Mouse (Mus musculus): Measurements from ENCODE around the gene Cyp2w1. TPM values are rescaled to one million over a fixed set of nuclear protein-coding genes. Genes with fewer than 3 reads are reported as not detected.
"Not testable (repeated sequence)": the region's sequence is repeated elsewhere in the genome, so short reads cannot be mapped to it uniquely, and the experiment has no call there.

The Cyp2w1 gene
- polyA plus RNA-seq, 1 experiment from 2014 or later: not detected

DNA sequence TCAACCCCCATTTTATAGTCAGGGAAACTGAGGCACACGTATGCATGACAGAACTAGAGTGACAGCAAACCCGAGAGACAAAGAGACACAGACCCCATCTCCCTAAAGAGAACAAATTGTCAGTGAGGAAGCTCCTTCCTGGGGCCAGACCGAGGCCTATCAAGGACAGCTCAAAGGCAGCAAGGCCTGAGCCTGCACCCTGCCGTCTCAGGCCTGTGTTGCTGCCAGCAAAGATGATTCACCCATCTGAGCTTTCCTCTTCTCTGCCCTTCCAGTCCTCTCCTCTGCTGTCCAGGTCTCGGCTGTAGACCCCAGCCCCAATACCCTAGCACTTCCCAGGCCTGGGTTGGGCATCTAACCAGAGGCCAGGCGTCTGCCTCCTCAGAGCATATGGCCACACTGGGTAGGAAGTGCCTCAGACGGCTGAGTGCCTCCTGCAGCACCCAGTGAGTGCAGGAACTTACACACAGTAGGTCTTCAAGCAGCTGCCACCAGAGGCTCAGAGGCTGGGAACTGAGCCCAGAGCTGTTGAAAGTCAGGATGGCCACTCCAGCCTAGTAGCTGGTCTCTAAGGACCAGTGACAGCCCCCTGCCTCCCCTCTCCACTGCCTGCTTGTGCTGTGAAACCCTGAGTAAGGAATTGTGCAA is 25.3 kb upstream of the Cyp2w1 start:
- Histone ChIP-seq H3K9me3 (ENCODE audit: control insufficient read depth, low read length) (no peaks in the 10 kb centered on the region), H3K27ac (ENCODE audit: low read depth, low read length) (no peak overlapping the region), H3K36me3 (ENCODE audit: control insufficient read depth, insufficient read depth, low read length) (no peaks in the 10 kb centered on the region), H3K4me3 (ENCODE audit: low read depth, low read length) (no peak overlapping the region), H3K27me3 (ENCODE audit: control insufficient read depth, insufficient read depth, low read length) (peaks cover 34% of the 10 kb centered on the region), H3K4me1 (ENCODE audit: control insufficient read depth, insufficient read depth, low read length) (peaks cover 4% of the 10 kb centered on the region; the same call in 1 of the 2 replicates), H3K4me2 (ENCODE audit: low read depth) (no peak overlapping the region), H3K9ac (ENCODE audit: low read length) (no peak overlapping the region)
- DNase-seq (ENCODE audit: low spot score) (no peak), ATAC-seq (ENCODE audit: insufficient read depth, low FRiP score, low TSS enrichment) (no peak)
- 73% methylated on average over 7 of the region's 7 CpGs for WGBS

DNA sequence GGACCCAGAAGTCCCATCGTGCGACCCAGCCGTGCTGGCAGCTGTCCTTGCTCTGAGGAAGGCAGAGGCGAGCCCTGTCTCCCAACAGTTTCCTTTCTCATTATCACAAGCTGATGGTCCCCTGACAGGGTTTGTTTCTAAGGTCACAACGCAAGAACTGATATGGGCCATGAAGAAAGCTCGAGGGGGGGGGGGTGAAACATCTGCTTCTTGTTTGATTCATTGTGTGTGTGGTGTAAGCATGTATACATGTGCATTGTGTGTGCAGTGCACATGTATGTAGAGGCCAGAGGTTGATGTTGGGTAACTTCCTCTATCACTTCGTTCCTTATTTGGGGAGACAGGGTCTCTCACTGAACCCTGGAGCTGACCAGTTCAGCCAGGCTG is 24.8 kb upstream of the Cyp2w1 start:
- Histone ChIP-seq H3K9me3 (ENCODE audit: control insufficient read depth, low read length) (no peaks in the 10 kb centered on the region), H3K4me2 (ENCODE audit: low read depth) (no peak overlapping the region), H3K4me1 (ENCODE audit: control insufficient read depth, insufficient read depth, low read length) (peaks cover 4% of the 10 kb centered on the region; the same call in 1 of the 2 replicates), H3K27me3 (ENCODE audit: control insufficient read depth, insufficient read depth, low read length) (peaks cover 34% of the 10 kb centered on the region), H3K36me3 (ENCODE audit: control insufficient read depth, insufficient read depth, low read length) (no peaks in the 10 kb centered on the region), H3K27ac (ENCODE audit: low read depth, low read length) (no peak overlapping the region), H3K9ac (ENCODE audit: low read length) (no peak overlapping the region), H3K4me3 (ENCODE audit: low read depth, low read length) (no peak overlapping the region)
- WGBS: 72% methylated on average over 7 of the region's 7 CpGs
- DNase-seq (ENCODE audit: low spot score) (no peak), ATAC-seq (ENCODE audit: insufficient read depth, low FRiP score, low TSS enrichment) (no peak)

DNA sequence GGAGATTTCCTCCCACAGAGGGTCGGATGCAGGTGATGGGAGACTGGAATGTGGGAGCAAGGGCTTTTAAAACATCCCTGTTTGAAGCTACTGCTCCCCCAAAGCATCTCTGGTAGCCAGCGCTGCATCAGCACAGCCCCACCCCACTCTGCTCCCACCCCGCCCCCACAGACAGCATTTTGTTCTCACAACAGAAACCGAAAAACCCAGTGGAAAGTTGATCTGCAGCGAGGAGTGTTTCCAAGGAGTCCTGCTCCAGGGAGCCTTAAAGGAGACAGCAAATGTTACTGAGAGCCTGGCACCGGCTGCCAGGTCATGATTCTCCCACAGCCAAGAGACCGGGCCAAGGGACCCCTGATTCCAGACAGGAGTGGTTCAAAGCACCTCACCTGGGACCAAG is 21.7 kb upstream of the Cyp2w1 start:
- H3K27me3 ChIP-seq (ENCODE audit: control insufficient read depth, insufficient read depth, low read length): peaks cover 7% of the 10 kb centered on the region
- DNase-seq (ENCODE audit: low spot score) (no peak), ATAC-seq (ENCODE audit: insufficient read depth, low FRiP score, low TSS enrichment) (no peak)
- WGBS: 78% methylated on average over 7 of the region's 7 CpGs
- H3K4me1 ChIP-seq (ENCODE audit: control insufficient read depth, insufficient read depth, low read length): no peaks in the 10 kb centered on the region
- H3K4me2 ChIP-seq (ENCODE audit: low read depth): no peak overlapping the region
- no peaks in the 10 kb centered on the region for H3K36me3 ChIP-seq (ENCODE audit: control insufficient read depth, insufficient read depth, low read length)
- no peaks in the 10 kb centered on the region for H3K9me3 ChIP-seq (ENCODE audit: control insufficient read depth, low read length)
- H3K9ac ChIP-seq (ENCODE audit: low read length): no peak overlapping the region
- no peak overlapping the region for H3K4me3 ChIP-seq (ENCODE audit: low read depth, low read length)
- no peak overlapping the region for H3K27ac ChIP-seq (ENCODE audit: low read depth, low read length)

DNA sequence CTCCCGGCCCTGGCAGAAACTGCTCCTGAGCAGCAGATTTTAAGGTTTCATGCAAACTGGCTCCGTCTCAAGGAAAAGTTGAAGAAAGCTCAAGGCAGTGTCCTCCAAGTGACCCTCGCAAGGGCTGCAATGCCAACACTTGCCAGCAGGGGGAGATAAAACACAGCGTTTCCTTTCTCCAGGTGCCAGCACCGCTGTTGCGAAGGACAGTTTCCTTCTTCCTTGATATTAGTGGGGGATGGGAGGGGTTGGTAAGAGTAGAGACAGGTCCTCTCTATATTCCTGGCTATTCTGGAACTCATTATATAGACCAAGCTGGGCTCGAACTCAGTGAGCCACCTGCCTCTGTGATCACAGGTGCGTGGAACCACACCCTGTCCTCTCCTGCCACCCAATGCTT is 20.7 kb upstream of the Cyp2w1 start:
- Histone ChIP-seq H3K9ac (ENCODE audit: low read length) (no peak overlapping the region), H3K4me3 (ENCODE audit: low read depth, low read length) (no peak overlapping the region), H3K27ac (ENCODE audit: low read depth, low read length) (no peak overlapping the region), H3K36me3 (ENCODE audit: control insufficient read depth, insufficient read depth, low read length) (peaks cover 4% of the 10 kb centered on the region; the same call in 1 of the 2 replicates), H3K9me3 (ENCODE audit: control insufficient read depth, low read length) (no peaks in the 10 kb centered on the region), H3K4me2 (ENCODE audit: low read depth) (no peak overlapping the region), H3K4me1 (ENCODE audit: control insufficient read depth, insufficient read depth, low read length) (no peaks in the 10 kb centered on the region), H3K27me3 (ENCODE audit: control insufficient read depth, insufficient read depth, low read length) (no peaks in the 10 kb centered on the region)
- 0 out of 2 replicates have a peak, but pooled peaks have one; percentile 16 for ATAC-seq (ENCODE audit: insufficient read depth, low FRiP score, low TSS enrichment)
- WGBS: 23% methylated on average over 8 of the region's 8 CpGs
- peak; percentile 82 for DNase-seq (ENCODE audit: low spot score)

DNA sequence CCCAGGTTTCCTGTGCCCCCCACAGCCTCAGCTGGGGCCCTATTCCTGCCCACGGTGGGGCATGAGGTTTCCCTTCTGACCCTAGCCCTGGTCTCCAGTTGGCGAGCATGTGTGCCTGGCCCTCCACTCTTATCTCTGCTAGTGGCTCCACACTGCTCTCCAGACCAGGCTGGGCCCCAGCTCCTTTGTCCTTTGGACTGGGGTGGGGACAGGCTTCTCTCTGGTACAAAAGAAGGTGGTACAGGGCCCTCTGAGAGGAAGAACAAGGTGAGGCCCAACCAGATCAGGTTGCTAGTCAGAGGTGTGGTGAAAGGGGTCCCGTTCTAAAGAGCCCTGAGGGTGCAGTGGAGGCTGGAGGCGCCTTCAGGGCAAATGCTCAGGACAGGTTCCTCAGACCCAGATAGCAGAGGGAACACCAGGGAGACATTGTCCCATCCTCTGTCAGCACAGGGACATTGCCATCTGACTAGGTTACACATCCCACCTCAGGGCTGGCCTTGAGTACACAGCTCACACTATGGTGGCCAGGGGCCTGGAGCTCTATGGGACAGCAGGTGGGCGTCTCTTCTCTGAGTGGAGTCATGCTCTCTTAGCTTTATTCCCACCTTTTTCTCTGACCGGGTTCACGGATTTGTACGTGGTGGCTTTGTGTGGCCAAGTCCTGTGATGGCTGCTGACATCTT is 19.7 kb upstream of the Cyp2w1 start:
- DNase-seq (ENCODE audit: low spot score): no peak
- no peak overlapping the region for H3K9ac ChIP-seq (ENCODE audit: low read length)

DNA sequence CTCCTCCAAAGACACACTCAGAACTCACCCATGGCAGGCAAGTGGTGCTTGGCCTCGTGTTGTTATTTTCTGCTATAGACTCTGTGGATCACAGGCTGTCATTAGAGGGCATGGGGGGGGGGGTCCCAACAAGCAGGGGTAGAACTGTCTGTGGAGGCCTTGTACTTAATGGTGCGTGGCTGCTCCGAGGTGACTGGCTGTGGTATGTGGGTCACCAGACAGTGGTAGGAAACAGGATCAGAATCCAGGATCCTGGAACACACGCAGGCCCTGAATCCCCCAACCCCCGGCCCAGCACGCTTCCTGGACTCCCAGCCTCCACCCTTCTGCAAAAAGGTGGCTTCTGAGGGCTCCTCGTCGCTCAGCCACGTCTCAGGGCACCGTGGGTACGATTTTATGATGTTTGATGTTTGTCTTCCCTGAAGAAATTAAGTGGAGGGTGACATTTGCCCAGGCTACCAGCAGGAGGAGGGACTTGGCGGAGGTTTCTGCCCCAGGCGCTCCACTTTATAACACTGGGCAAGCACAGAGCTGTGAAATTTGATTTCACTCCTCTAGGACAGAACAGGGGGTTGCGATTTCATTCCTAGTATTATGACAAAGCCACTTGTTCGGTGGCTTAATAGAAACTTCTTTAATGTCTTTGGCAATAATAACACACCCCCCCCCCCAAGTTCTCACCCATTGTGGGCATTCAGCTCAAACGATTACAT is 19.0 kb upstream of the Cyp2w1 start:
- no peak for ATAC-seq (ENCODE audit: insufficient read depth, low FRiP score, low TSS enrichment)
- 74% methylated on average over 16 of the region's 16 CpGs for WGBS
- no peak overlapping the region for H3K4me3 ChIP-seq (ENCODE audit: low read depth, low read length)
- no peak overlapping the region for H3K4me2 ChIP-seq (ENCODE audit: low read depth)
- peaks cover 8% of the 10 kb centered on the region for H3K36me3 ChIP-seq (ENCODE audit: control insufficient read depth, insufficient read depth, low read length)
- no peaks in the 10 kb centered on the region for H3K9me3 ChIP-seq (ENCODE audit: control insufficient read depth, low read length)
- H3K27ac ChIP-seq (ENCODE audit: low read depth, low read length): no peak overlapping the region
- H3K9ac ChIP-seq (ENCODE audit: low read length): no peak overlapping the region
- DNase-seq (ENCODE audit: low spot score): no peak
- H3K27me3 ChIP-seq (ENCODE audit: control insufficient read depth, insufficient read depth, low read length): no peaks in the 10 kb centered on the region
- H3K4me1 ChIP-seq (ENCODE audit: control insufficient read depth, insufficient read depth, low read length): no peaks in the 10 kb centered on the region

More for the DNA sequence above, 19.7 kb upstream of the Cyp2w1 start:
- H3K36me3 ChIP-seq (ENCODE audit: control insufficient read depth, insufficient read depth, low read length): peaks cover 6% of the 10 kb centered on the region; the same call in 1 of the 2 replicates
- no peak for ATAC-seq (ENCODE audit: insufficient read depth, low FRiP score, low TSS enrichment)
- H3K4me1 ChIP-seq (ENCODE audit: control insufficient read depth, insufficient read depth, low read length): no peaks in the 10 kb centered on the region
- no peaks in the 10 kb centered on the region for H3K27me3 ChIP-seq (ENCODE audit: control insufficient read depth, insufficient read depth, low read length)
- 88% methylated on average over 8 of the region's 8 CpGs for WGBS
- no peak overlapping the region for H3K4me2 ChIP-seq (ENCODE audit: low read depth)
- no peak overlapping the region for H3K4me3 ChIP-seq (ENCODE audit: low read depth, low read length)
- no peaks in the 10 kb centered on the region for H3K9me3 ChIP-seq (ENCODE audit: control insufficient read depth, low read length)
- no peak overlapping the region for H3K27ac ChIP-seq (ENCODE audit: low read depth, low read length)

DNA sequence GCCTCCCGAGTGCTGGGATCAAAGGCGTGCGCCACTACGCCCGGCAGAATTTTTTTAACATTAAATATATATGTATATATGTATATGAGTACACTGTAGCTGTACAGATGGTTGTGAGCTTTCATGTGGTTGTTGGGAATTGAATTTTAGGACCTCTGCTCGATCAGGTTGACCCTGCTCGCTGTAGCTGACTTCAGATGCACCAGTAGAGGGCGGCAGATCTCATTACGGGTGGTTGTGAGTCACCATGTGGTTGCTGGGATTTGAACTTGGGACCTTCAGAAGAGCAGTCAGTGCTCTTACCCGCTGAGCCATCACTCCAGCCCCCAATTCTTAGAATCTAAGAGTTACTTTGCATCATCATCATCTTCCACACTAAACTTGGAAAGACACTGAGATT is 18.0 kb upstream of the Cyp2w1 start:
- not testable (repeated sequence) for H3K9ac ChIP-seq (ENCODE audit: low read length); DNase-seq (ENCODE audit: low spot score); H3K27ac ChIP-seq (ENCODE audit: low read depth, low read length); H3K9me3 ChIP-seq (ENCODE audit: control insufficient read depth, low read length); H3K27me3 ChIP-seq (ENCODE audit: control insufficient read depth, insufficient read depth, low read length); H3K4me1 ChIP-seq (ENCODE audit: control insufficient read depth, insufficient read depth, low read length); H3K4me3 ChIP-seq (ENCODE audit: low read depth, low read length); H3K4me2 ChIP-seq (ENCODE audit: low read depth); ATAC-seq (ENCODE audit: insufficient read depth, low FRiP score, low TSS enrichment)
- peaks cover 12% of the 10 kb centered on the region for H3K36me3 ChIP-seq (ENCODE audit: control insufficient read depth, insufficient read depth, low read length)
- 89% methylated on average over 10 of the region's 10 CpGs for WGBS

DNA sequence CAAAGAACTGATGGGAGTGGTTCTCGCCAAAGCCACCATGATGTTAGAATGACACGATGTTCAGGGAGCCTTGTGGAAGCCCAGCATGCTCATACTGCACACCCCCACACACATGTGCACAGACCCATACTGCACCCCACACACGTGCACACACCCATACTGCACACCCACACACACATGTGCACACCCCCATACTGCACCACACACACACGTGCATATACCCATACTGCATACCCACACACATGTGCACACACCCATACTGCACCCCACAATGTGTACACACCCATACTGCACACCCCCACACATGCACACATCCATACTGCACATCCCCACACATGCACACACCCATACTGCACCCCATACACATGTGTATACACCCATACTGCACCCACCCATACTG is 16.8 kb upstream of the Cyp2w1 start:
- H3K9me3 ChIP-seq (ENCODE audit: control insufficient read depth, low read length): no peaks in the 10 kb centered on the region
- ATAC-seq (ENCODE audit: insufficient read depth, low FRiP score, low TSS enrichment) (no peak), DNase-seq (ENCODE audit: low spot score) (no peak)
- peaks cover 15% of the 10 kb centered on the region for H3K36me3 ChIP-seq (ENCODE audit: control insufficient read depth, insufficient read depth, low read length)
- no peaks in the 10 kb centered on the region for H3K4me1 ChIP-seq (ENCODE audit: control insufficient read depth, insufficient read depth, low read length)
- no peak overlapping the region for H3K9ac ChIP-seq (ENCODE audit: low read length)
- no peak overlapping the region for H3K27ac ChIP-seq (ENCODE audit: low read depth, low read length)
- 96% methylated on average over 4 of the region's 4 CpGs for WGBS
- H3K27me3 ChIP-seq (ENCODE audit: control insufficient read depth, insufficient read depth, low read length): no peaks in the 10 kb centered on the region
- no peak overlapping the region for H3K4me2 ChIP-seq (ENCODE audit: low read depth)
- H3K4me3 ChIP-seq (ENCODE audit: low read depth, low read length): no peak overlapping the region
